Mouse (Mus musculus) stomach, postnatal 0 days (tissue): ENCODE measurements around the gene Ccdc194.
A peak's percentile ranks its signal among the peaks of the same experiment; 100 is the strongest.
"Not testable (repeated sequence)": the region's sequence is repeated elsewhere in the genome, so short reads cannot be mapped to it uniquely, and the experiment has no call there.

ENCODE experiments used
- CTCF ChIP-seq: IDR thresholded peaks from 2 replicates; pipeline ENCODE4 v1.5.1; 2016; ENCODE audit warnings: antibody characterized with exemption, low read depth, mild to moderate bottlenecking, moderate library complexity
- EP300 ChIP-seq: optimal IDR thresholded peaks from 2 replicates; pipeline ENCODE3; 2016; ENCODE audit warnings: antibody characterized with exemption

DNA sequence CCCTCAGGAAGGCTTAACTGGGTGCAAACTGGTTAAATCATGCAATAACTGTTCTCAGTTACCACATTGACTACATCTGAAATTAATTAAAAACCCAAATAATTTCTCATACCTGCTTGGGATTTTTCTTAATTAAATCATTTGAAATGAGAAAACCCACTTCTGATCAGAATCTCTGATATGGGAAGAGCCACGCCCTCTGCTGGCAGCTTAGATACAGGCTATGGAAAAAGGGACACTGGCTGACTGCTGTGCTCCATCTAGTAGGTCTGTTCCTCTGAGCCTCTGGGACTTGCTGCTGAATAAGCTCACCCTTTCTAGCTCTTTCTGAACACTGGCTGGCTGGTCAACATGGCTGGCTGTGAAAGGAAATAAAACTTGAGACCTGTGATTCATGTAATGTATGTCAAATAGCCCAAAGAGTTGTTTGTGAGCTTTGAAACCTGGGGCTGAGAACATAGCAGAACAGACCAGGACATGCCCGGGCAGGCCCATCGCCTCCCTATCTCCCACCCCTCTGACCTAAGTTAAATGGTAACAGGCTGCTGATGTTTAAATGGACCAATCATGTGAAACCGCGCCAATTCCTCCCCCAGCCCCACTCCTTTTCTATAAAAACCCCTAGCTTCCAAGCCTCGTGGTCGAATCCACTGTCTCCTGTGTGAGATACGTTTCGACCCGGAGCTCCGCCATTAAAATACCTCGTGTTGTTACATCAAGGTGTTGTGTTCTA lies 5.4 kb upstream of the Ccdc194 start:
- TF ChIP-seq CTCF: peak; percentile 66
- TF ChIP-seq EP300: not testable (repeated sequence)
